Mouse (Mus musculus) telencephalon, adult 2 months (tissue): ENCODE measurements around the gene Ciz1.

Experiments
- DNase-seq: peaks from one replicate; pipeline ENCODE4 v3.0.0-alpha.2; 2011; ENCODE audit warnings: low read depth, low spot score

Ciz1 gene

GRCm38 (mm10) chr2:32352151-32353006 is at the start of gene Ciz1:
TSS of gene Ciz1 (plus strand) at chr2:32352327.
- no peak for DNase-seq

- DNase-seq: no peak
Observed at GRCm38 (mm10) chr2:32302952-32303351, 49.2 kb upstream of the Ciz1 start.

- no peak for DNase-seq
Observed at GRCm38 (mm10) chr2:32304145-32304832, 47.8 kb upstream of the Ciz1 start.

- no peak for DNase-seq
Observed at GRCm38 (mm10) chr2:32305668-32306067, 46.5 kb upstream of the Ciz1 start.

GRCm38 (mm10) chr2:32306176-32306575 is 46.0 kb upstream of the Ciz1 start:
- DNase-seq: no peak

GRCm38 (mm10) chr2:32307247-32307798 is 44.8 kb upstream of the Ciz1 start:
- DNase-seq: no peak

GRCm38 (mm10) chr2:32307941-32308760 is 44.0 kb upstream of the Ciz1 start:
- no peak for DNase-seq

GRCm38 (mm10) chr2:32308870-32309568 is 43.1 kb upstream of the Ciz1 start:
- no peak for DNase-seq

- no peak for DNase-seq
Observed at GRCm38 (mm10) chr2:32310096-32310845, 41.9 kb upstream of the Ciz1 start.

GRCm38 (mm10) chr2:32311443-32312317 is 40.4 kb upstream of the Ciz1 start:
- no peak for DNase-seq

GRCm38 (mm10) chr2:32312318-32312964 is 39.7 kb upstream of the Ciz1 start:
- DNase-seq: no peak

GRCm38 (mm10) chr2:32314831-32315230 is 37.3 kb upstream of the Ciz1 start:
- no peak for DNase-seq

GRCm38 (mm10) chr2:32315751-32316150 is 36.4 kb upstream of the Ciz1 start:
- no peak for DNase-seq

GRCm38 (mm10) chr2:32316887-32317656 is 35.1 kb upstream of the Ciz1 start:
- DNase-seq: no peak

- DNase-seq: no peak
Observed at GRCm38 (mm10) chr2:32317791-32318417, 34.2 kb upstream of the Ciz1 start.

GRCm38 (mm10) chr2:32318709-32319585 is 33.2 kb upstream of the Ciz1 start:
- no peak for DNase-seq
